Mouse (Mus musculus): ENCODE results near the gene Gstp1. TPM values are rescaled to one million over a fixed set of nuclear protein-coding genes. Genes with fewer than 3 reads are reported as not detected.
"Not testable (repeated sequence)": the region's sequence is repeated elsewhere in the genome, so short reads cannot be mapped to it uniquely, and the experiment has no call there.

The Gstp1 gene
- total and polyA plus RNA-seq, 3 experiments: 356 to 490 (median 371) TPM

DNA sequence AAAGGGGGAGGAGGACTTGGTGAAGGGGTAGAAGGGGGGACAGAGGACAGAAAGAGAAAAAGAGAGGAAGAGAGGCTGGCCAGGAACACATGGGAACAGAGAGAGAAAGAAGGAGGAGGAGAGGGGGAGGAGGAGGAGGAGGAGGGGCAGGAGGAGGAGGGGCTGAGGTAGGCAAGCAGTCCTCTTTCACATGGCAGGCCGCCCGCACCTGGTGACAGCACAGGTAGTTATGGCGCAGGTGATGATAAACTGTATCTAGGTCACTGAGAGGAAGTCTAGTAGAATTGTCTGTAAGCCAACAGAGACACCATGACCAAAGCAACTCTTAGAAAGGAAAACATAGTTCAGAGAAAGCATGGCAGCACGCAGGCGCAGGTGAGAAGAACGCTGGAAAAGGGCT, 33.6 kb upstream of the Gstp1 start:
- TF ChIP-seq CTCF (IDR thresholded peaks at IDR 0.05): no peak
- no peak for TF ChIP-seq EP300 (IDR thresholded peaks at IDR 0.05; ENCODE audit: insufficient read depth, low read depth, low read length)
- TF ChIP-seq POLR2A (IDR thresholded peaks at IDR 0.05; ENCODE audit: insufficient read depth, low read depth, low read length): no peak
- intact Hi-C loops (cut with DNase I): no loop called here
- no peak for DNase-seq

DNA sequence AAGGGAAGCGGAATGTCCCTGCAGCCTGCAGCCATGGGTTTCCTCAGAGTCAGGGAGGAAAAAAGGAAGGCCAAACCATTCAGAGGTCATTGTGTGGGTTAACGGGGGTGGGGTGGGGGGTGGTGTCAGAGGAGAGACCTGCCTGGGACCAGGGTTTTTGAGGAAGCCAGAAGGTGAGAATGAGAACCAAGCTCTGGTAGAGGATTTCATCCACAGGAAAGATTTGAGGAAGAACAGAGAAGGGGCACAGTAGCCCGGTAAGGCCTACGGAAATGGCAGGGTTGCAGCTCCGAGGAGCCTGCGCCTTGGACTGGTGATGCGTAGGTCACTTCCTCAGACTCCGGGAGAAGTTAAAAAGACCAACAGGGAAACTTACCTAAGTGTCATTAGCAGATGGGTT, 33.0 kb upstream of the Gstp1 start:
- 74% methylated on average over 8 of the region's 8 CpGs for WGBS
- no peaks in the 10 kb centered on the region for H3K36me3 ChIP-seq (ENCODE audit: control insufficient read depth, insufficient read depth, low read length)
- H3K79me2 ChIP-seq (replicated peaks; ENCODE audit: control insufficient read depth, insufficient read depth, low read length): no peaks in the 10 kb centered on the region
- no peak overlapping the region for H3K27ac ChIP-seq
- H3K27me3 ChIP-seq (ENCODE audit: control insufficient read depth, insufficient read depth, low read length): no peaks in the 10 kb centered on the region
- no peak for DNase-seq
- no peak overlapping the region for H3K4me3 ChIP-seq
- no peak for TF ChIP-seq POLR2A (IDR thresholded peaks at IDR 0.05; ENCODE audit: insufficient read depth, low read depth, low read length)
- no peak for TF ChIP-seq CTCF (IDR thresholded peaks at IDR 0.05)
- TF ChIP-seq EP300 (IDR thresholded peaks at IDR 0.05; ENCODE audit: insufficient read depth, low read depth, low read length): no peak
- H3K4me1 ChIP-seq (ENCODE audit: control insufficient read depth, insufficient read depth, low read length): no peaks in the 10 kb centered on the region; the same call in 1 of the 2 replicates
- no peak overlapping the region for H3K9ac ChIP-seq (ENCODE audit: low read depth, low read length)
- intact Hi-C loops (cut with DNase I): no loop called here

More for the DNA sequence above, 33.6 kb upstream of the Gstp1 start:
- Histone ChIP-seq H3K27me3 (ENCODE audit: control insufficient read depth, insufficient read depth, low read length) (no peaks in the 10 kb centered on the region), H3K9ac (ENCODE audit: low read depth, low read length) (no peak overlapping the region), H3K79me2 (replicated peaks; ENCODE audit: control insufficient read depth, insufficient read depth, low read length) (no peaks in the 10 kb centered on the region), H3K4me3 (no peak overlapping the region), H3K36me3 (ENCODE audit: control insufficient read depth, insufficient read depth, low read length) (no peaks in the 10 kb centered on the region), H3K4me1 (ENCODE audit: control insufficient read depth, insufficient read depth, low read length) (no peaks in the 10 kb centered on the region), H3K27ac (no peak overlapping the region)
- 92% methylated on average over 6 of the region's 6 CpGs for WGBS

DNA sequence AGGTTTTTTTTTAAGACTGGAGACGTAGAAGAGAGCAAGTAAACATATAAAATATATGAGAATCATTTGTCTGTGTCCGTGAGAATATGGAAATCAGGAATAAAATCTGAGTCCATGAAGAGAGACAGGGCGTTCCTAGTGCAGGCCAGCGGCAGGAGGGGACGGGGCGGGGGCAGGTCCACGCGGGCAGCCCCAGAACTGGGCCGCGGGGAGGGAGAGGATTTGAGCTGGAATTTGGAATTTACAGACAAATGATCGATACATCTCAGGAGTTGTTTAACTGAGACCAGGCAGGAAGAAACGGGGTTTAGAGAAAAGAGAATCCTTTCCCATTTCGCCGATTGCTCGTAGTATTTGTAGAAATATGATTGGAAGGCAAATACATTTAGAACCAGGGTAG, 32.5 kb upstream of the Gstp1 start:
- H3K27me3 ChIP-seq (ENCODE audit: control insufficient read depth, insufficient read depth, low read length): no peaks in the 10 kb centered on the region
- no peak for TF ChIP-seq CTCF (IDR thresholded peaks at IDR 0.05)
- TF ChIP-seq POLR2A (IDR thresholded peaks at IDR 0.05; ENCODE audit: insufficient read depth, low read depth, low read length): no peak
- no peak for TF ChIP-seq EP300 (IDR thresholded peaks at IDR 0.05; ENCODE audit: insufficient read depth, low read depth, low read length)
- WGBS: 82% methylated on average over 15 of the region's 15 CpGs
- no peaks in the 10 kb centered on the region for H3K36me3 ChIP-seq (ENCODE audit: control insufficient read depth, insufficient read depth, low read length)
- DNase-seq: no peak
- no peaks in the 10 kb centered on the region; the same call in 1 of the 2 replicates for H3K4me1 ChIP-seq (ENCODE audit: control insufficient read depth, insufficient read depth, low read length)
- H3K9ac ChIP-seq (ENCODE audit: low read depth, low read length): no peak overlapping the region
- H3K79me2 ChIP-seq (replicated peaks; ENCODE audit: control insufficient read depth, insufficient read depth, low read length): no peaks in the 10 kb centered on the region
- H3K27ac ChIP-seq: no peak overlapping the region
- intact Hi-C loops (cut with DNase I): no loop called here
- H3K4me3 ChIP-seq: no peak overlapping the region

DNA sequence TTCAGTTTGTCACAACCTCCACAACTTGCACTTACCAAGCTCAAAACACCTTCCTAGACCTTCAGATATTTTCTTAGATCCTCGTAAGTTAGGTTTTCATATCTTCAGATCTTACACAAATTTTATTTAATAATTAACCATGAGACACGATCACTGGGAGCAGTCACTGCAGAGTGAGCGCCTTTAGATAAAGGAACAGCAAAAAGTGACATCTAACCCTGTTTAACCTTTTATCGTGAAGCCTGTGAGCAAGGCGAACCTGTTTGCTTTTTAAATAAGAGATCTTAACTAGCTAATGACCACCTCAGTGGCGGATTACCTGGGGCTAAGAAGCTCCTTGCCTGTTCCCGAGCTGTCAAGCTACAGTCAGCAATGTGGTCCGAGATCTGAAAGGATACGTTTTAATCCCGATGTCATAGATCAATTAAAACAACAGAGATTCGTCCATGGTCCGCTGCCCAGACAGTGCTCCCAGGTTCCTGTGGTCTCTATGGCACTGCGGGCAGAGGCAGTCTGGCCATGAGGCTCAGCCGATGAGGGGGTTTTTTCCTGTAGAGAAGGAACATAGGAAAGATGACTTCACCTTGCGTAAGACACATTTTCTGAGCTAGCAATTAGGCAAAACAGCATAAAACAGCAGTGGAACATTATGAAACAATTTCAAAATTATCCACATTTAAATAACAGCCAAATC, 31.1 kb upstream of the Gstp1 start:
- Histone ChIP-seq H3K4me3 (no peak overlapping the region), H3K27ac (no peak overlapping the region), H3K36me3 (ENCODE audit: control insufficient read depth, insufficient read depth, low read length) (no peaks in the 10 kb centered on the region), H3K27me3 (ENCODE audit: control insufficient read depth, insufficient read depth, low read length) (no peaks in the 10 kb centered on the region), H3K79me2 (replicated peaks; ENCODE audit: control insufficient read depth, insufficient read depth, low read length) (no peaks in the 10 kb centered on the region), H3K9ac (ENCODE audit: low read depth, low read length) (no peak overlapping the region), H3K4me1 (ENCODE audit: control insufficient read depth, insufficient read depth, low read length) (no peaks in the 10 kb centered on the region; the same call in 1 of the 2 replicates)
- DNase-seq: no peak
- intact Hi-C loops (cut with DNase I): no loop called here
- 81% methylated on average over 15 of the region's 15 CpGs for WGBS
- TF ChIP-seq EP300 (IDR thresholded peaks at IDR 0.05; ENCODE audit: insufficient read depth, low read depth, low read length) (no peak), CTCF (IDR thresholded peaks at IDR 0.05) (no peak), POLR2A (IDR thresholded peaks at IDR 0.05; ENCODE audit: insufficient read depth, low read depth, low read length) (no peak)

DNA sequence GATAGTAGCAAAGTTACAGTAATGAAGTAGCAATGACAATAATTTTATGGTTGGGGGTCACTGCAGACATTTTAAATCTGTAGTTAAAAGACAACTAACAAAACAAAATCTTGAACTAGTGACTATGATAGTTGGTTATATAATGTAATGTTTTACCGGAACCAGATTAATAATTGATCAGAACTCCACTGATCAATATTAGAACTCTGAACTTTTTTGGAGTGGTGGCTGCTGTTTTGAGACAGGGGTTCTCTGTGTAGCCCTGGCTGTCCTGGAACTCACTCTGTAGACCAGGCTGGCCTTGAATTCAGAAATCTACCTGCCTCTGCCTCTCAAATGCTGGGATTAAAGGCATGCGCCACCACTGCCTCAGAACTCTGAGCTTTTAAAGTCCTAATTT, 30.5 kb upstream of the Gstp1 start:
- H3K36me3 ChIP-seq (ENCODE audit: control insufficient read depth, insufficient read depth, low read length); DNase-seq; H3K27ac ChIP-seq; H3K27me3 ChIP-seq (ENCODE audit: control insufficient read depth, insufficient read depth, low read length); H3K9ac ChIP-seq (ENCODE audit: low read depth, low read length); H3K79me2 ChIP-seq (replicated peaks; ENCODE audit: control insufficient read depth, insufficient read depth, low read length); H3K4me1 ChIP-seq (ENCODE audit: control insufficient read depth, insufficient read depth, low read length); intact Hi-C loops (cut with DNase I); H3K4me3 ChIP-seq: not testable (repeated sequence)
- WGBS: 92% methylated on average over 2 of the region's 2 CpGs

DNA sequence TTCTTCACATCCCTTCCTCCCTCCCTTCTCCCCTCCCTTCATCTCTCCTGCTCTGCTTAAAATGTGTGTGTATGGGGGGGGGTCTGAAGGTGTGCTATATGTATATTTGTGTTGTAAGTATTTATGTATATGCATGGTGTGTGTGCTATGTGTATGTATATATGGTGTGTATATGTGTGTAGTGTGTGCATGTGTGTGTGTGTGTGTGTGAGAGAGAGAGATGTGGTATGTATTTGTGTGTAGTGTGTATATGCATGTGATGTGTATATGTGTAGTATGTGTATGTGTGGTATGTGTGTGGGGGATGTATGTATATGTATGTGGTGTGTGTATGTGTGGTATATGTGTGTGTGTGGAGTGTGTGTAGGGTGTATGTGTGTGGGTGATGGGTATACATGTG, 29.1 kb upstream of the Gstp1 start:
- no peak overlapping the region for H3K9ac ChIP-seq (ENCODE audit: low read depth, low read length)
- no peaks in the 10 kb centered on the region; the same call in 1 of the 2 replicates for H3K4me1 ChIP-seq (ENCODE audit: control insufficient read depth, insufficient read depth, low read length)
- no peaks in the 10 kb centered on the region for H3K36me3 ChIP-seq (ENCODE audit: control insufficient read depth, insufficient read depth, low read length)
- H3K27ac ChIP-seq: no peak overlapping the region
- no peak overlapping the region for H3K4me3 ChIP-seq
- intact Hi-C loops (cut with DNase I): no loop called here
- DNase-seq: no peak
- H3K27me3 ChIP-seq (ENCODE audit: control insufficient read depth, insufficient read depth, low read length): no peaks in the 10 kb centered on the region
- H3K79me2 ChIP-seq (replicated peaks; ENCODE audit: control insufficient read depth, insufficient read depth, low read length): no peaks in the 10 kb centered on the region
- TF ChIP-seq EP300 (IDR thresholded peaks at IDR 0.05; ENCODE audit: insufficient read depth, low read depth, low read length) (no peak), POLR2A (IDR thresholded peaks at IDR 0.05; ENCODE audit: insufficient read depth, low read depth, low read length) (no peak), CTCF (IDR thresholded peaks at IDR 0.05) (no peak)
